Mouse (Mus musculus) urinary bladder, postnatal 4 days (tissue): ENCODE results near the gene Alpk1.

ENCODE experiments used
- DNase-seq, 2 experiments: peaks; one replicate each; pipeline ENCODE4 v3.0.0; 2021 to 2022; ENCODE audit warnings: low spot score in 2 of 2

Gene Alpk1

GRCm38 (mm10) chr3:127694802-127695771, 85.2 kb downstream of the Alpk1 start:
- DNase-seq = no peak

- no peak for DNase-seq
Measured at GRCm38 (mm10) chr3:127691230-127691629, 89.1 kb downstream of the Alpk1 start.

- DNase-seq = no peak
Measured at GRCm38 (mm10) chr3:127679703-127680102, 100.6 kb downstream of the Alpk1 start.

- DNase-seq = no peak
Measured at GRCm38 (mm10) chr3:127661646-127662531, 118.4 kb downstream of the Alpk1 start.

- no peak for DNase-seq
Measured at GRCm38 (mm10) chr3:127660712-127661111, 119.6 kb downstream of the Alpk1 start.

GRCm38 (mm10) chr3:127651742-127652653, 128.3 kb downstream of the Alpk1 start:
- DNase-seq = no peak

- no peak for DNase-seq
Measured at GRCm38 (mm10) chr3:127646156-127646825, 134.0 kb downstream of the Alpk1 start.

- no peak for DNase-seq
Measured at GRCm38 (mm10) chr3:127642211-127642610, 138.1 kb downstream of the Alpk1 start.

- no peak for DNase-seq
Measured at GRCm38 (mm10) chr3:127640762-127641700, 139.3 kb downstream of the Alpk1 start.

- DNase-seq = no peak
Measured at GRCm38 (mm10) chr3:127639875-127640761, 140.2 kb downstream of the Alpk1 start.

GRCm38 (mm10) chr3:127634984-127635349, 145.4 kb downstream of the Alpk1 start:
- no peak for DNase-seq

GRCm38 (mm10) chr3:127634101-127634983, 146.0 kb downstream of the Alpk1 start:
- DNase-seq = peak; percentile 66 to 79

- DNase-seq = no peak
Measured at GRCm38 (mm10) chr3:127633080-127634032, 147.0 kb downstream of the Alpk1 start, which contains the start of gene Neurog2. TSS of gene Neurog2 (plus strand) at chr3:127633135.

GRCm38 (mm10) chr3:127632531-127632930, 147.8 kb downstream of the Alpk1 start:
- no peak for DNase-seq

GRCm38 (mm10) chr3:127631582-127631981, 148.7 kb downstream of the Alpk1 start:
- no peak for DNase-seq

- DNase-seq = no peak
Measured at GRCm38 (mm10) chr3:127630735-127631372, 149.5 kb downstream of the Alpk1 start.
